Mouse (Mus musculus): ENCODE results near the gene Kprp.
"Not testable (repeated sequence)": the region's sequence is repeated elsewhere in the genome, so short reads cannot be mapped to it uniquely, and the experiment has no call there.

Gene Kprp

GRCm38 (mm10) chr3:92827108-92827507, at the start of gene Kprp:
TSS of gene Kprp (minus strand) at chr3:92827247.
- DNase-seq (ENCODE audit: low spot score in 2 of 2): no peak

- no peak for DNase-seq (ENCODE audit: low spot score in 2 of 2)
Measured at GRCm38 (mm10) chr3:92874180-92874579, 47.1 kb upstream of the Kprp start.

GRCm38 (mm10) chr3:92870116-92870515, 43.1 kb upstream of the Kprp start, which contains the start of gene 2310050C09Rik:
TSS of gene 2310050C09Rik (minus strand) at chr3:92870216.
- no peak for DNase-seq (ENCODE audit: low spot score in 2 of 2)

- DNase-seq (ENCODE audit: low spot score in 2 of 2): no peak
Measured at GRCm38 (mm10) chr3:92851186-92851585, 24.1 kb upstream of the Kprp start, which contains the start of gene Lce1l. TSS of gene Lce1l (minus strand) at chr3:92851286.

GRCm38 (mm10) chr3:92825808-92826207, 1.2 kb downstream of the Kprp start:
- no peak for DNase-seq (ENCODE audit: low spot score in 2 of 2)

- not testable (repeated sequence) for DNase-seq (ENCODE audit: low spot score in 2 of 2)
Measured at GRCm38 (mm10) chr3:92816036-92816435, 11.0 kb downstream of the Kprp start.

- DNase-seq (ENCODE audit: low spot score in 2 of 2): no peak
Measured at GRCm38 (mm10) chr3:92815581-92815980, 11.5 kb downstream of the Kprp start.

GRCm38 (mm10) chr3:92807791-92808190, 19.3 kb downstream of the Kprp start, which contains the start of gene Lce1k:
TSS of gene Lce1k (minus strand) at chr3:92807891.
- no peak for DNase-seq (ENCODE audit: low spot score in 2 of 2)

GRCm38 (mm10) chr3:92790414-92790813, 36.6 kb downstream of the Kprp start, which contains the start of gene Lce1j:
TSS of gene Lce1j (minus strand) at chr3:92790514.
- DNase-seq (ENCODE audit: low spot score in 2 of 2): no peak

GRCm38 (mm10) chr3:92778799-92779198, 48.2 kb downstream of the Kprp start, which contains the start of gene Lce1i:
TSS of gene Lce1i (minus strand) at chr3:92778899.
- DNase-seq (ENCODE audit: low spot score in 2 of 2): no peak
